ENCODE assay signal across 9 mouse cellular contexts in genomic region chr9:97013153-97013552, GRCm38 (mm10). TPM values are rescaled to one million over a fixed set of nuclear protein-coding genes. Genes with fewer than 3 reads are reported as not detected.
DNase-seq lines count a peak whose midpoint lies in the region; ATAC-seq lines count a peak whose summit lies in the region.
"Had no signal": no experiment of that assay in that cellular context is flagged by ENCODE, and none has a peak within 500 bp of the region (broad histone marks: within the 10 kb centered on the region; RNA-seq: fewer than 3 reads in every experiment).

No protein-coding gene starts in this region.

- peaks cover 66% of the 10 kb centered on the region for H3K4me1 ChIP-seq in hindbrain, embryonic 12.5 days
- H3K4me1 ChIP-seq: liver, embryonic 13.5 days had no signal

- 5% methylated on average over 6 of the region's 6 CpGs for WGBS in hindbrain, embryonic 12.5 days

- H3K27me3 ChIP-seq in hindbrain, embryonic 12.5 days, result no peaks in the 10 kb centered on the region

- H3K27ac ChIP-seq in hindbrain, embryonic 12.5 days, result peak overlapping the region; percentile 80
- H3K27ac ChIP-seq: liver, embryonic 13.5 days had no signal

- H3K36me3 ChIP-seq in hindbrain, embryonic 12.5 days, result peaks cover 9% of the 10 kb centered on the region
- H3K36me3 ChIP-seq: liver, embryonic 13.5 days had no signal

- peak; percentile 46 for DNase-seq in adrenal gland, postnatal 14 days
- no peak for DNase-seq in adrenal gland, postnatal 25 days
- DNase-seq in brain, adult 2 months (ENCODE audit: low read depth, low spot score), result peak; percentile 75
- DNase-seq in layer of hippocampus, postnatal 14 days (ENCODE audit: low spot score in 2 of 2), result peak; percentile 37 to 52
- DNase-seq in right cerebral cortex, adult 18-20 months, result peak; percentile 64
- no peak for DNase-seq in adipocyte (ENCODE audit: low spot score)
- no peak for DNase-seq in lung, adult 18-20 months
- DNase-seq: liver, embryonic 13.5 days had no signal

- peak overlapping the region; percentile 80 for H3K4me2 ChIP-seq in hindbrain, embryonic 12.5 days (replicated peaks)
- H3K4me2 ChIP-seq: liver, embryonic 13.5 days had no signal

- H3K9ac ChIP-seq in hindbrain, embryonic 12.5 days, result no peak overlapping the region
- H3K9ac ChIP-seq: liver, embryonic 13.5 days had no signal

- no peak overlapping the region for H3K4me3 ChIP-seq in hindbrain, embryonic 12.5 days
- H3K4me3 ChIP-seq: liver, embryonic 13.5 days had no signal

- no peaks in the 10 kb centered on the region for H3K9me3 ChIP-seq in hindbrain, embryonic 12.5 days (replicated peaks)
- H3K9me3 ChIP-seq: liver, embryonic 13.5 days had no signal

- ATAC-seq in hindbrain, embryonic 12.5 days (ENCODE audit: low FRiP score), result peak; percentile 69

RNA-seq across cellular contexts. Expression of gene Spsb4, which starts 5.5 kb away (rescaled TPM):
- total RNA-seq in adrenal gland, postnatal 14 days (2021), result 1.5 and 1.7 TPM in 2 replicates
- 0.86 and 1.2 TPM in 2 replicates for total RNA-seq in adrenal gland, postnatal 25 days (2021)
- 88.2 and 89.2 TPM in 2 replicates for polyA plus RNA-seq in hindbrain, embryonic 12.5 days (2016; fragmentation: Nextera tagmentation; extraction: Ambion mirVana)
- 1 to 10 TPM; 5.7 to 6.9 TPM for total RNA-seq in layer of hippocampus, postnatal 14 days (2021)

Comparison
In these comparisons a context has a peak if more than half of its experiments do, and no peak if none do; other contexts are left out.
1. DNase-seq: peak in adrenal gland, postnatal 14 days (single experiment), brain, adult 2 months (single experiment), layer of hippocampus, postnatal 14 days (2 of 2) and right cerebral cortex, adult 18-20 months (single experiment); none in adrenal gland, postnatal 25 days (single experiment), adipocyte (single experiment) and lung, adult 18-20 months (0 of 2).